Mouse (Mus musculus): ENCODE results near the gene Mllt3.

Mllt3 gene

GRCm38 (mm10) chr4:87728581-87728980 is 304.6 kb downstream of the Mllt3 start:
- CTCF ChIA-PET: no interaction called here

DNA sequence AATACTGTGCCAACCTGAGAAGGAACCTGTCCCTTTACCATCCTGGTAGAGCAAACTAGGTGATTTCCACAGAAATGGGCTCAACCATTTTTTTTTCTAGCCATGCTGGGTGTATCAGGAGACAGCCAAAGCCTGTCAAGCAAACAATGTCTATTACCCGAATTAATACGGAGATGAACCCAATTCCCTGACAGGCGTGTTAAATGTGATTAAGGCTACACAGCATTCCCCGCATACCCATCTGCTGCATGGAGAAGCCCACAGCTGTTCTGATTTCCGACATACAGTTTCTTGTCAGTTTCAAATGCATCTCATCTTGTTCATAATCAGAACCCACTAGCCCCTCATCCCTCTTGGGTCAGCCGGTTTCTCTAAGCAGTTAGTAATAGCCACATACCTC is 309.7 kb downstream of the Mllt3 start:
- CTCF ChIA-PET: no interaction called here

All from spleen, embryonic (tissue).